Mouse (Mus musculus) layer of hippocampus, postnatal 25 days (tissue): ENCODE measurements around the gene Kctd3. TPM values are rescaled to one million over a fixed set of nuclear protein-coding genes. Genes with fewer than 3 reads are reported as not detected.

Experiments
- DNase-seq, 2 experiments: peaks; one replicate each; pipeline ENCODE4 v3.0.0; 2022; ENCODE audit warnings: mixed read lengths in 2 of 2, low spot score in 1 of 2; ENCODE audit errors: extremely low spot score in 1 of 2
- total RNA-seq, 2 experiments: library from RNA; stranded (reverse); gene quantifications; 2 replicates each; pipeline ENCODE4 v1.2.3; 2021

The Kctd3 gene
- total RNA-seq, 2 experiments from 2014 or later: 90.2 to 99.9 TPM

GRCm38 (mm10) chr1:189012846-189013586 is 5.4 kb upstream of the Kctd3 start:
- DNase-seq: no peak

GRCm38 (mm10) chr1:189010671-189011070 is 3.0 kb upstream of the Kctd3 start:
- DNase-seq: no peak

- DNase-seq: no peak
Measured at GRCm38 (mm10) chr1:189007980-189008324, 311 bp upstream of the Kctd3 start.

- no peak for DNase-seq
Measured at GRCm38 (mm10) chr1:189006826-189007225, 815 bp downstream of the Kctd3 start.

DNA sequence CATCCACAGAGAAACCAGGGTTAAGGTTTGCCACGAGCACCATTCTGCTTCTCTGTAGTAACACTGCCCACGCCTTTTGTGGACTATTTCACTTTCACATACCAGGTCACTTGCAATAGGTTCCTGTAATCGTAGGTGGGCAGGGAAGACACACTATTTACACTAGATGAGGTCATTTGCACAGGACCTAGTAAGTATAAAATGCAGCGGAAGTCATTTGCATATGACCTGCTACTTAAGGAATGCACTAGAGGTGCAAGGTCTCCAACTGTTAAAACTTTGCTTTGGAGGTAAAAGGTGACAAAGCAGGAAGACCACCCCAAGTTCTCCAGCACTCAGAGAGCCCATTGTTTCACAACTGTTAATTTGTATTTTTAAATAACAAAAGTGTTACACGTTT is 1.4 kb downstream of the Kctd3 start:
- no peak for DNase-seq

DNA sequence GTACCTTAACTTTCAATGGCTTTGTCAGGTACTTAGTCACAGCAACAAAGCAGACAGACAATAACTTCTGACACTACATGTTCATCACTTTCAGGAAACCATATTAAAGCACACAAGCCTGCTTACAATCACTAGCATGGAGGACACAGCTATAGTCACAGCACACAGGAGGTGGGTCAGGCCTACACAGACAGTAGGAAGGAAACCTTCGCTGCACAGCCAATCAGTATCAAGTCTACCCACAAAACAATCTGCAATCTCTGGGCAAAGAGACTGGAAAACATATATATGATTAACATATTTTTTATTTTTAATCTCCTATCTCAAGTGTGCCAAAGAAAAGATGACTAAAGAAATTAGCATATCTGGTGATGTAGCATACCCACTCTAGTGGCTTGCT is 2.9 kb downstream of the Kctd3 start:
- DNase-seq: no peak

GRCm38 (mm10) chr1:189001815-189002214 is 5.8 kb downstream of the Kctd3 start:
- no peak for DNase-seq

GRCm38 (mm10) chr1:188999981-189000380 is 7.7 kb downstream of the Kctd3 start:
- DNase-seq: no peak

DNA sequence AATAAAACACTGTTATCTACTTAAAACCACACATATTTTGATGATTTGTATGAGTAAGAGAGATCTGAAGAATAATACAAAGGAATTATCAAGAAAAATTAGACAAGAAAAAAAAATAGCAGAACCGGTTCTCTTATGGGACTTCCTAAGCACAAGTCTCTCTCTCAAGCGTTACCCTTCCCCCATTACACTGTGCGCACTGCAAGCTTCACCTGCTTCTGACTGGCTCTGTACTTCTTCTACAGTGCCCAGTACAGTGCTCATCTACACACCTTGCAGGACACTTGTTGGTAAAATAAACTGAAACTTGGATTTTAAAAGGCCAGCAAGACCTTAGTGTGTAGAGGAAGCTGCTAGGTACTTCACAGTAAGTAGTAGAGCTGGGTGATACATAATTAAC is 9.7 kb downstream of the Kctd3 start:
- DNase-seq: no peak

GRCm38 (mm10) chr1:188993218-188993617 is 14.4 kb downstream of the Kctd3 start:
- DNase-seq: peak in 1 of 2 experiments; percentile 51

DNA sequence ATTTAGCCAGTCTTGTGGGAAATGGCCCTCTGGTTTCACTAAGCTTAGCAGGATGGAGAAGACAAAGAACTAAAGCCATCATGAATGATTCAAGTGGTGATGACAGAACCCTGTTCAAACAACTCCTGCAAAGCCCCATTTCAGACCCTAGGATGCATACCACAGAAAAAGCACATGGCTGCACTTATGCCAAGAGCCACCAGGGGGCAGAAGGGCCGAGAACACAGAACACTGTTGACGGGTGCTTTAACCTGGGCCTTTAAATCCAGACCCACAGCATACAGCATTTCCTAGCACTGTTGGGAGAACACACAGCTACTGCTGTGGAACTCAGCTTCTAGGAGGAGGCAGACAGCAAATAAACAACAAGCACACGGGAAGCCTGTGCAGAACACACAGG is 27.6 kb downstream of the Kctd3 start:
- peak; percentile 32 to 65 for DNase-seq

DNA sequence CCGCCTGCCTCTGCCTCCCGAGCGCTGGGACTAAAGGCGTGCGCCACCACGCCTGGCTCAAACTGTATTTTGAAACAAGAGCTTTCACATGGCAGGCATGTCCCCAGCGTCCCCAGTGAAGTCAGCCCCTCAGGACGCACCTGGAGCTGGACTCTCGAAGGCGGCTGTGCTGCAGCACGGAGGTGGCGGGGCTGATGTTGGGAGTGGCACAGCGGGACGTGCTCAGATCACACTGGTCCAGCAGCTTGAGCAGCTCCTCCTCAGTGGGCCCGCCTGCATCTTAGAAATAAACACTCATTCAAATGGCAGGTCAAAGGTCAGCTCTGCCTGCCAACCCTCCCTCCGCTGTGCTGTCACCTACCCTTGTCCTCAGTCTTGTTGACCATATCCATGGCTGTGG is 33.7 kb downstream of the Kctd3 start:
- no peak for DNase-seq

- no peak for DNase-seq
Measured at GRCm38 (mm10) chr1:188973078-188973477, 34.6 kb downstream of the Kctd3 start.

DNA sequence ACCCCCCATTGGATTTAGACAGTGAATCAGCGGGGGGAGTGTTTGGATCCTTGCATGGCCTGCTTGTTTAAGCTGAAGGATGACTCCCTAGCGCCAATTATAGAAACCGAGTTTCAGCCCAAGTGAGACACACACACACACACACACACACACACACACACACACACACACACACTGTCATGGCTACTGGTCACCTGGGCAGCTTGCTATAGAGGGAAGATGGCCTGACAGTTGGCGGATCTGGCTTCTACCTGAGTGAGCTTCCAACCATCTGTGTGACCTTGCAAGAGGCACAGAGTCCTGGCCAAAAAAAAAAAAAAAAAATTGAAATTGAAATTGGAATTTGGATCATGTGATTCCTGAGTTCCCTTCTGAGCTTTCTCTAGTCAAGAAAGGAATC is 55.1 kb downstream of the Kctd3 start:
- no peak for DNase-seq

- DNase-seq: no peak
Measured at GRCm38 (mm10) chr1:188951091-188951490, 56.5 kb downstream of the Kctd3 start.

- peak in 1 of 2 experiments; percentile 17 for DNase-seq
Measured at GRCm38 (mm10) chr1:188948276-188948675, 59.4 kb downstream of the Kctd3 start.

- DNase-seq: peak in 1 of 2 experiments; percentile 47
Measured at GRCm38 (mm10) chr1:188947794-188948193, 59.8 kb downstream of the Kctd3 start.

- no peak for DNase-seq
Measured at GRCm38 (mm10) chr1:188946849-188947248, 60.8 kb downstream of the Kctd3 start.

DNA sequence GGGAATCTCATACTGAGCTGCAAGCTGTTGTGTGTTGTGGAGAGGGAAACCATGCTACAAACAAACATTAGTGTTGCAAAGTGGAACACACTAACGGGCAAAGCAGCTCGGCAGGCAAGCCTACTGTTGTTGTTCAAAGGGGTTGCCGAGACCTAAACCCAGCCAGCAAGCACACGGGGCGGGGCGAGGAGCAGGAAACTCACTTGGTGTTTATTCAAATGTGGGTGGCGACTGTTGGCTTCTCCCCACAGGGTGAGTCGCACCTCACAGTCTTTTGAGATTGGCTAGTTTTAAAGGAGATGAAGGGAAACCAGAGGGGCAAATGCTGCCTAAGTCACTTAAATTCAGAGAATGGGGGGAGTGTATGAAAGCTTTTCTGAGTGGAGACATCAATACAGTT is 62.3 kb downstream of the Kctd3 start:
- DNase-seq: no peak

DNA sequence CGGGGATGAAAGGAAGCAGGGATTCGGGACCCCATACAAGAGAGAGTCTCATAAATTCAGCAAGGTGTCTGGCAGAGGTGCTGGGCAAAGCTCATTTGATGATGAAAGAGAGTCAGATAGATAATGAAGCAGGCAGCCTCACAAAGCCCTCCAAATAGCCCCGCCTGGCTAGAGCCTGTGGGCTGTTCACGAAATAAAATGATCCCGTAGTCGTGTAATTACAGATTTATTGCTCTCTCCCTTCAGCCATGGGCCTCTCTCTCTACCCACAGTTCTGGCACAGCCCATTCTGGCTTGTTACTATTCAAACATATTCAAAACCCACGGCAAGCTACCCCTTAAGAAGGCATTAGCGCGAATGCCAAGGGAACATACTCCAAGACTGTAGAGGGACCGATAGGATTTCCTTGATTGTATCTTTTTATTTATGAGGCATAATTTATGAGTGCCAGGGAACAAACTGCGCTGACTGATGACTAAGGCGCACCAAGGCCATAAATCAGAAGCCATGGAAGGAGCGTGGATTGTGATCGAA is 70.3 kb downstream of the Kctd3 start:
- no peak for DNase-seq
